Mouse (Mus musculus) spleen, postnatal 10 days (tissue): ENCODE data around the gene Zfyve1.
A peak's percentile ranks its signal among the peaks of the same experiment; 100 is the strongest.

ENCODE experiments used
- DNase-seq, 2 experiments: peaks; one replicate each; pipeline ENCODE4 v3.0.0; 2021 to 2022; ENCODE audit warnings: low spot score in 2 of 2

The Zfyve1 gene

GRCm38 (mm10) chr12:83523892-83524291 lies 73.1 kb downstream of the Zfyve1 start:
- DNase-seq: no peak

- DNase-seq: no peak
These were observed 74.0 kb downstream of the Zfyve1 start for GRCm38 (mm10) chr12:83523056-83523455.

- DNase-seq: no peak
These were observed 75.9 kb downstream of the Zfyve1 start for GRCm38 (mm10) chr12:83521083-83521482.

- peak; percentile 97 to 99 for DNase-seq
These were observed 76.6 kb downstream of the Zfyve1 start, which contains the start of gene Dcaf4 for GRCm38 (mm10) chr12:83520311-83520890. TSS of gene Dcaf4 (plus strand) at chr12:83520466.

GRCm38 (mm10) chr12:83517580-83517979 lies 79.4 kb downstream of the Zfyve1 start:
- no peak for DNase-seq

GRCm38 (mm10) chr12:83514216-83514615 lies 82.8 kb downstream of the Zfyve1 start:
- no peak for DNase-seq

GRCm38 (mm10) chr12:83513185-83513584 lies 83.8 kb downstream of the Zfyve1 start:
- DNase-seq: no peak

GRCm38 (mm10) chr12:83512783-83513182 lies 84.2 kb downstream of the Zfyve1 start:
- DNase-seq: no peak

GRCm38 (mm10) chr12:83510586-83510985 lies 86.4 kb downstream of the Zfyve1 start:
- no peak for DNase-seq

- DNase-seq: no peak
These were observed 90.5 kb downstream of the Zfyve1 start for GRCm38 (mm10) chr12:83506543-83506942.

GRCm38 (mm10) chr12:83502190-83502589 lies 94.8 kb downstream of the Zfyve1 start:
- peak; percentile 59 to 69 for DNase-seq

GRCm38 (mm10) chr12:83499256-83499655 lies 97.8 kb downstream of the Zfyve1 start:
- no peak for DNase-seq

- DNase-seq: no peak
These were observed 99.1 kb downstream of the Zfyve1 start for GRCm38 (mm10) chr12:83497959-83498358.

GRCm38 (mm10) chr12:83496736-83497135 lies 100.3 kb downstream of the Zfyve1 start:
- DNase-seq: no peak
